Mouse (Mus musculus) gastrocnemius, adult 8-10 months (tissue): ENCODE measurements around the gene Olfr1012. TPM values are rescaled to one million over a fixed set of nuclear protein-coding genes. Genes with fewer than 3 reads are reported as not detected.
"Not testable (repeated sequence)": the region's sequence is repeated elsewhere in the genome, so short reads cannot be mapped to it uniquely, and the experiment has no call there.

ENCODE experiments used
- DNase-seq, 2 experiments: peaks; one replicate each; pipeline ENCODE4 v3.0.0; 2022; ENCODE audit warnings: low spot score in 2 of 2
- total RNA-seq, 4 experiments: library from RNA; stranded (reverse); gene quantifications; 2 replicates each; pipeline ENCODE4 v1.2.4; 2022

The Olfr1012 gene
- not detected for total RNA-seq

DNA sequence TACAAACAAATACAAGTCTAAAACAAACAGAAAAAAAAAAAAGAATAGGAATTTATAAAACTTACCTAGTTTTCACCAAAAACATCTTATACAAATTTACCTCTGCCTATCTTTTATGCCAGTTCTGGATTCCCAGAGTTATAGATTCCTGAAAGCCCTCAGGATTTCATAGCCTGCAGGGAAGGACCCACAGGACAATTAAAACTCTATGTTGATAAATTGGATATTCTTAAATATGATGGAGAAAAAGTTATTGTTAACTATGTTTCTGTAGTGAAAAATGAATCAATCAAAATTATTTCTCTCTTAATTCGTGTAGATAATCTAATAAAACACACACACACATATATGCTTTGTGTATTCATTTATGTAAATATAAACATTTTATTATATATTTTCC, at the start of gene Olfr1012:
Gene Olfr1012, minus strand, starts transcription at position 101 of the 400 bp plus-strand sequence.
- DNase-seq = no peak

DNA sequence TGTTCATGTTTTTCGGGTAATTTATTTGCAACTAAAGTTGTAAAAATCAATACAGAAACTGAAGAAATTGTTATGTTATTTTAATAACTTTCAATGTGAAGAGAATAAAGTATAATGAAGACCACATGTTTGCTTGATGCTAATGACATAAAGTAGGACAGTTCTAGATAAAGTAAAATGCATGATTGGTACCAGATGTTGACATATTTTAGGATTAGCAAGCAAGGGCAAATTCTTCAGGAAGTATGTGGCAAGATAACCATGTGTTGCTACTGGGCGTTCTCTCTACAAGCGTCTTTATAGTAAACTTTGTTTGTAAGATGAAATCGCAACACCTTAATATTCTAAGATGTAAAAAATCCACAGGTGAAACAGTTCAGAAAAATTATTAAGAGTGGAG, 41.9 kb upstream of the Olfr1012 start:
- no peak for DNase-seq

DNA sequence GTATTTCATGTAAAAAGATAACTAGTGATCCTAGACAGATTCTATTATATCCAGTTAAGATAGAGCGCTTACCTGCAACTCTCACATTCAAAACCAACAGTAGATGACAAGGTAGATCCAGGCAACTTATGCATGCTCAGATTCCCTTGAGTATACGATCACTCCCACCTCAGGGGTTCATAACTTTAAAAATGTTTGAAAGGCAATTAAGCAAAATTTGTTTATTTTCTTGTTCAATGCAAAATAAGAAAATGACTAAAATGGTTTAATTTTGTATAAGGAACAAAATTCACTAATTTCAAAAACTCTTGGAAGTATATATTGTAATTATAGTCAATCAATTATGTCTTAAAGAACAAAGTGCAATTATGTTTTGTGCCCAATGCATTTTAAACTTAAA, 39.9 kb upstream of the Olfr1012 start, which contains the start of gene Olfr1016:
Gene Olfr1016, minus strand, starts transcription at position 101 of the 400 bp plus-strand sequence.
- DNase-seq = no peak

DNA sequence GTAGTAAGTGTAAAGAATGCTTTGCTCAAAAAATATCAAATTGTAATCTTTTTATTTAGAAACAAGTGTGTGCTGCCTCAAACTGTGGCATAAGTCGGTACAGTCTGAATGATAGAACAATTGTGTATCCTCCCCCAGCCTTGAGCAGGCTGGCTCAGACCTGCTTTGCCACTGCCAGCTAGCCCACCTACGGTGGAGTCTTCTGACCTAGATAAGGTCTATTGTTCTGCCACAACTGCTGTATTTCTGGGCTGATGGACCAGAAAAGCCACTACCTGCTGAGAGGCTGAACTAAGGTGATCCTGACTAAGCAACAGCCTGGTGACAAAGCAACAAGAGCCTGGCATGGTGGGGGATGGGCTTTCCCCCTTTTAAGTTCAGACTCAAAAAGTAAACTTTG, 29.8 kb upstream of the Olfr1012 start:
- no peak for DNase-seq

DNA sequence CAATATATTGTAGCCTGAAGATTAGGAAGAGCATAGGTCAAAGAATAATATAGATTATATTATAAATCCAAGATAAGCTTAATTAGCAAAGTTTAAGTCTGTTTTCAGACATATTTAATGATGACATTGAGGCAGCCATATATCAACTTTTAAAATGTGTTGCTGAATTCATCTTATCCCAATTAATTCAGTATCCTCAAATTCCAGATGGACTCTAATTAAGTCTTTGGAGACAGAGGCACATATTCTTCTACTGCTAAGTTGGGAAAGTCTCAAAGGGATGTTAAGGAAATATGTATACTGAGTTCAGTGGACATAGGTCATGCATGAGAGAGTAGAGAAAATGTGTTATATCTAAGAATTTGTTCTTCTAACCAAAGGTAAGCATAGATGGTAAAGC, 19.2 kb upstream of the Olfr1012 start, which contains the start of gene Olfr1015:
Gene Olfr1015, plus strand, starts transcription at position 301 of the 400 bp plus-strand sequence.
- DNase-seq = no peak

DNA sequence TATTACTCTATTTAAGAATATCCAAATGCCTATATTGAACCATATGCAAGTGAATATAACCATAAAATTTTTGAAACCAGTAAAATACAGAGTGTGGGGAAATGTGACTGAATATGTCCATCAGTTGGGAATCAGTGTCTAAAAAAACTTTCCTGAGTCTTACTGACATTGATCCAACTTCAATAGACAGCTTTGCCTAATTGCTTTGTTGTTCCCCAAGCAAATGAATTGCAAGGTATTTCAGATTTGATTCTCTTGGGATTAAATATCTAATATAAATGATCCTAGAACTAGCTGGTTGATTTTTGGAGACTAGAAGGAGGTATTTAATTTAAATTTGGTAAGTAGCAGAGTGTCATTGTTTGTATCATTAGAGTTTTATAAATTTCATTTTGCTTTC, 9.8 kb upstream of the Olfr1012 start, which contains the start of gene Olfr1014:
Gene Olfr1014, plus strand, starts transcription at position 301 of the 400 bp plus-strand sequence.
- DNase-seq = no peak

DNA sequence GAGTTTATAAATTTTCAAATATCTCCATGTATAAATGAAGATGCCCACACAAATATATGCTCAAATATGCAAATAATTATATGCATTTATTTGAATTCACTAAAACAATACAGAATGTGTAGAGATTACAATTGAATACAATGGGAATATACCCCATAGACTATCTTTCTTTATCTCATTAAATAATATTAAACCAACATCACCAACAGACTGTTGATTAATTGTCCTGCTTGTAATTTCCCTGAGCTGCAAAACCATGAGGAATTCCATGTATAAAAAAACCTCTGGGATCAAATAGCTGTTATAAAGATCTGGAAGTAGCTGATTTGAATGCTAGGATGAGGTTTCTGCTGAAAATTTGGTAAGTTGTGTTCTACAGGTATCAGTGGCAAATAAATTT, 4.2 kb upstream of the Olfr1012 start, which contains the start of gene Olfr1013:
Gene Olfr1013, plus strand, starts transcription at position 301 of the 400 bp plus-strand sequence.
- DNase-seq = no peak

DNA sequence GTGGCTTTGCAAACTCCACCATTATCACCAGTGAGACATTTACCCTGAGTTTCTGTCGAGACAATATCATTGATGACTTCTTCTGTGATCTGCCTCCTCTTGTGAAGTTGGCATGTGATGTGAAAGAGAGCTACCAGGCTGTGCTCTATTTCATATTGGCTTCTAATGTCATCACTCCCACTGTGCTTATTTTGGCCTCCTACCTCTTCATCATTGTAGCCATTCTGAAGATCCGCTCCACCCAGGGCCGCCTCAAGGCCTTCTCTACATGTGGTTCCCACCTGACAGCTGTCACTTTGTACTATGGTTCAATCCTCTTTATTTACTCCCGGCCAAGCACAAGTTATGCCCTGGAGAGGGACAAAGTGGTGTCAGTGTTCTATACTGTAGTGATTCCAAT, 8.7 kb downstream of the Olfr1012 start:
- DNase-seq = no peak

DNA sequence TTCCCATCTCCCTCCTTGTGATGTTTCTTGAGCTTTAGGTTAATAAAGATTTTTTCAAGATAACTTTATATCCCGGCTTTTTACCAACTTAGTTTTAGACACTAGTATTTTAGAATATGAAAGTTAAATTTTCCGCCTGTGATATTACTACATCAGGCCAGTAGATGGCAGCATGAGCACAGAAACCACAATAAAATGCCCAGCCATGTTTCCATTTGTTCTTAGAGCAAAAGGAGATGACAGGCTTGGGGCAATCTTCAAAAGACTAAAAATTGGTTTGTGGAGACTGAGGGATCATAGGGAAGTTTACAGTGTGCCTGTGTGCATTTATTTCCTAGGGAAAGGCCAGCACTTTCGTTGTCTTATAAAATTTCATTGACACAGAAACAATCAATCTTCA, 36.8 kb downstream of the Olfr1012 start:
- no peak for DNase-seq

DNA sequence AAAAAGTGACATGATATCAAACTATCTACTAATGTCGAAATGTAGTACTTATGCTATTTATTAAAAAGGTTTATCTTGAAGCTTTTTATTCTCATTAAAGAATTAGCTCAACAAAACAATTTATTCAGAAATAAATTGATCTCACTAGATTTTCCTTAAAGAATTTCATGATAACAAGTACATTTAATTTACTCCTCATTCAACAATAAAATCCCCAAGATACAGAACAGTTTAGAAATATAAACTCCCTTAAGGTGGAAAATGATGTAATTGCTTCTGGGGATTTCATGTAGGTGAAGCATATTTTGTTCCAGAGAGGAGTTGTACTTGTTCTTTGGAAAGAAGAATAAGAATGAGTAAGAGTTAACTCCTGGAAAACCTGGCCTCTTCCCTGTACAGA, 47.4 kb downstream of the Olfr1012 start, which contains the start of gene Olfr1009:
Gene Olfr1009, plus strand, starts transcription at position 301 of the 400 bp plus-strand sequence.
- DNase-seq = no peak

DNA sequence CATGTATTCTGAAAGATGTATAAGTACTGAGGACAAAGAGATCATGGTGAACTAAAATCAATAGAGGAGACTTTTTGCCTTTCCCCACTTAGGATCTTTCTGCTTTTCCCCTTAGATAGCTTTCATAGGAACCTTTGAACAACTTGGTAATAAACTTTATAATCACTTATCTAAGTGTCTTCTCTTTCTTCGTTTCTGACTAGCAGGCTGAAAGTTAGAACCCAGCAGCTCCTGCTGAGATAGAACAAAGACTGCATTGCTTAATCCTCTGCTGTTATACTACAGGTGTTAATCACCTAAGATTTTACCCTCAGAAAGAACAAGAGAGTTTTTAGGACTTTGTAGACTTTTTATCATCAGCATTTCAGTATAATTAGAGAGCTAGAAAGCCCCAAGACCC, 51.4 kb downstream of the Olfr1012 start:
- DNase-seq = no peak

DNA sequence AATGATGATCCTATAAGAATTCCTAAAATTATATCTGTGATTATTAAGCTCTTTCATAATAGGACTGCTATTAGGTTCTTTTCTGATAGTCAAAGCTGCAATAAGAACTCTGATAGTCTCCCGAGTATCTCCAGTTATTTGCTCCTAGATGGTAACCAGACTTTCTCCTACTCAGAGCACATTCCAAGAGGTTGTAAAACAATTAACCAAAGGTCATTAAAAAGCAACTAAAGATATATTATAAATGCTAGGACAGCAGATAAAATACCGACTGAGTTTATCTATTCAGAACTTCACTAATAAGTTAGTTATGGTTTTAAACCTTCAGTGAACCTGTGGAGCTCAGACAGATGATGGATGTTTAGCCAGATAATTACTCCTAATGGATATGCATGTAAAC, 51.9 kb downstream of the Olfr1012 start:
- DNase-seq = not testable (repeated sequence)

Other genes starting within 250 kb of the Olfr1012 start
- not detected for gene 4833423E24Rik, start 243.7 kb downstream of the Olfr1012 start, total RNA-seq
- gene Olfr996, start 183.6 kb downstream of the Olfr1012 start, total RNA-seq = not detected
- gene Olfr998, start 173.8 kb downstream of the Olfr1012 start, total RNA-seq = not detected
- gene Olfr1000, start 150.9 kb downstream of the Olfr1012 start, total RNA-seq = not detected
- not detected for gene Olfr1002, start 112.1 kb downstream of the Olfr1012 start, total RNA-seq
- gene Olfr154, start 98.3 kb downstream of the Olfr1012 start, total RNA-seq = not detected
- gene Olfr1006, start 84.0 kb downstream of the Olfr1012 start, total RNA-seq = not detected
- gene Olfr1008, start 73.3 kb downstream of the Olfr1012 start, total RNA-seq = not detected
- not detected for gene Olfr1009, start 47.3 kb downstream of the Olfr1012 start, total RNA-seq
- gene Olfr1013, start 4.3 kb upstream of the Olfr1012 start, total RNA-seq = not detected
- not detected for gene Olfr1014, start 9.9 kb upstream of the Olfr1012 start, total RNA-seq
- gene Olfr1015, start 19.3 kb upstream of the Olfr1012 start, total RNA-seq = not detected
- gene Olfr1016, start 39.8 kb upstream of the Olfr1012 start, total RNA-seq = not detected
- not detected for gene Olfr1018, start 55.7 kb upstream of the Olfr1012 start, total RNA-seq
- not detected for gene Olfr1019, start 82.7 kb upstream of the Olfr1012 start, total RNA-seq
- not detected for gene Olfr1020, start 84.3 kb upstream of the Olfr1012 start, total RNA-seq
- not detected for gene Olfr1022, start 105.8 kb upstream of the Olfr1012 start, total RNA-seq
- not detected for gene Olfr1023, start 122.9 kb upstream of the Olfr1012 start, total RNA-seq
- gene Olfr1024, start 142.3 kb upstream of the Olfr1012 start, total RNA-seq = not detected
- gene Olfr1025-ps1, start 152.4 kb upstream of the Olfr1012 start, total RNA-seq = not detected
- not detected for gene Olfr1026, start 158.8 kb upstream of the Olfr1012 start, total RNA-seq
- not detected for gene Olfr1028, start 187.7 kb upstream of the Olfr1012 start, total RNA-seq
- not detected for gene Olfr1029, start 211.1 kb upstream of the Olfr1012 start, total RNA-seq
- gene Olfr1030, start 216.5 kb upstream of the Olfr1012 start, total RNA-seq = not detected
- gene Olfr1031, start 227.5 kb upstream of the Olfr1012 start, total RNA-seq = not detected
- not detected for gene Olfr1032, start 242.8 kb upstream of the Olfr1012 start, total RNA-seq